Mouse (Mus musculus) neural tube, embryonic 15.5 days (tissue): Measurements from ENCODE around the gene Ndufs1. TPM values are rescaled to one million over a fixed set of nuclear protein-coding genes. Genes with fewer than 3 reads are reported as not detected.
A peak's percentile ranks its signal among the peaks of the same experiment; 100 is the strongest.
"Not testable (repeated sequence)": the region's sequence is repeated elsewhere in the genome, so short reads cannot be mapped to it uniquely, and the experiment has no call there.

Source experiments
- ATAC-seq: fragments of 200-750 bp; cut with Nextera tagmentation; 2 replicates; pipeline ENCODE4 v1.8.0; 2017; ENCODE audit warnings: mild to moderate bottlenecking, moderate TSS enrichment, moderate library complexity; ENCODE audit not compliant: low FRiP score
- H3K27ac ChIP-seq: fragments of 300-500 bp; sonication (generic); replicated peaks from 2 replicates; pipeline ENCODE4 v1.5.1; 2015; ENCODE audit warnings: mild to moderate bottlenecking, inconsistent platforms
- H3K27me3 ChIP-seq: fragments of 300-500 bp; sonication (generic); replicated peaks from 2 replicates; pipeline ENCODE4 v1.6.1; 2015; ENCODE audit warnings: inconsistent platforms
- H3K36me3 ChIP-seq: fragments of 300-500 bp; sonication (generic); 2 replicates; pipeline ENCODE4 v1.6.1; 2015; ENCODE audit warnings: inconsistent platforms
- H3K4me1 ChIP-seq: fragments of 300-500 bp; sonication (generic); 2 replicates; pipeline ENCODE4 v1.6.1; 2015; ENCODE audit warnings: inconsistent platforms
- H3K4me2 ChIP-seq: fragments of 300-500 bp; sonication (generic); 2 replicates; pipeline ENCODE4 v1.6.1; 2015; ENCODE audit warnings: inconsistent platforms, mild to moderate bottlenecking, moderate library complexity
- H3K4me3 ChIP-seq: fragments of 300-500 bp; sonication (generic); replicated peaks from 2 replicates; pipeline ENCODE4 v1.5.1; 2015; ENCODE audit warnings: mild to moderate bottlenecking, inconsistent platforms
- H3K9ac ChIP-seq: fragments of 300-500 bp; sonication (generic); replicated peaks from 2 replicates; pipeline ENCODE4 v1.6.1; 2015; ENCODE audit warnings: mild to moderate bottlenecking, inconsistent platforms
- H3K9me3 ChIP-seq: fragments of 300-500 bp; sonication (generic); replicated peaks from 2 replicates; pipeline ENCODE4 v1.6.1; 2016; ENCODE audit warnings: inconsistent platforms
- WGBS: fragments of 180-500 bp; shearing (Covaris S2); methylation state at CpG from one replicate; pipeline ENCODE4 v1.1.7; 2015; ENCODE audit warnings: mixed read lengths; 5-methylcytosine and 5-hydroxymethylcytosine counted together
- polyA plus RNA-seq: library from polyadenylated mRNA; unstranded; fragments of >200 nt; fragmentation: Nextera tagmentation; extraction: Ambion mirVana; gene quantifications from 2 replicates; pipeline ENCODE4 v1.2.1, GENCODE M21; 2015

Ndufs1 gene
- polyA plus RNA-seq, 1 experiment from 2014 or later: 161 TPM

GRCm38 (mm10) chr1:63203471-63203870 is 26.8 kb upstream of the Ndufs1 start:
- 71% methylated on average over 1 of the region's 1 CpGs for WGBS
- Histone ChIP-seq H3K4me2 (no peak overlapping the region), H3K4me3 (no peak overlapping the region), H3K9ac (no peak overlapping the region), H3K36me3 (no peaks in the 10 kb centered on the region), H3K9me3 (no peaks in the 10 kb centered on the region), H3K27me3 (no peaks in the 10 kb centered on the region), H3K27ac (peak overlapping the region; percentile 76), H3K4me1 (peaks cover 13% of the 10 kb centered on the region)
- peak; percentile 69; the same call in 1 of the 2 replicates for ATAC-seq

GRCm38 (mm10) chr1:63201672-63202071 is 25.0 kb upstream of the Ndufs1 start:
- Histone ChIP-seq H3K4me3 (no peak overlapping the region), H3K27ac (no peak overlapping the region), H3K4me1 (peaks cover 13% of the 10 kb centered on the region), H3K9me3 (no peaks in the 10 kb centered on the region), H3K36me3 (no peaks in the 10 kb centered on the region), H3K9ac (no peak overlapping the region), H3K27me3 (no peaks in the 10 kb centered on the region), H3K4me2 (no peak overlapping the region)
- 68% methylated on average over 1 of the region's 1 CpGs for WGBS
- no peak for ATAC-seq

GRCm38 (mm10) chr1:63200322-63200721 is 23.7 kb upstream of the Ndufs1 start:
- H3K27ac ChIP-seq: no peak overlapping the region
- no peaks in the 10 kb centered on the region for H3K27me3 ChIP-seq
- H3K4me2 ChIP-seq: no peak overlapping the region
- H3K4me3 ChIP-seq: no peak overlapping the region
- no peaks in the 10 kb centered on the region for H3K36me3 ChIP-seq
- WGBS: 97% methylated on average over 18 of the region's 18 CpGs
- peaks cover 13% of the 10 kb centered on the region for H3K4me1 ChIP-seq
- H3K9ac ChIP-seq: no peak overlapping the region
- ATAC-seq: no peak
- no peaks in the 10 kb centered on the region for H3K9me3 ChIP-seq

GRCm38 (mm10) chr1:63199387-63199786 is 22.8 kb upstream of the Ndufs1 start:
- Histone ChIP-seq H3K4me3 (no peak overlapping the region), H3K36me3 (no peaks in the 10 kb centered on the region), H3K4me2 (no peak overlapping the region), H3K9ac (no peak overlapping the region), H3K27me3 (no peaks in the 10 kb centered on the region), H3K4me1 (peaks cover 10% of the 10 kb centered on the region), H3K27ac (no peak overlapping the region), H3K9me3 (no peaks in the 10 kb centered on the region)
- WGBS: 92% methylated on average over 6 of the region's 6 CpGs
- no peak for ATAC-seq

GRCm38 (mm10) chr1:63195848-63196512 is 19.3 kb upstream of the Ndufs1 start:
- Histone ChIP-seq H3K9me3 (no peaks in the 10 kb centered on the region), H3K27me3 (no peaks in the 10 kb centered on the region), H3K27ac (no peak overlapping the region), H3K4me3 (no peak overlapping the region), H3K9ac (no peak overlapping the region), H3K4me1 (no peaks in the 10 kb centered on the region), H3K4me2 (no peak overlapping the region), H3K36me3 (no peaks in the 10 kb centered on the region)
- ATAC-seq: no peak
- 74% methylated on average over 5 of the region's 5 CpGs for WGBS

GRCm38 (mm10) chr1:63192306-63193065 is 15.9 kb upstream of the Ndufs1 start:
- H3K4me2 ChIP-seq: no peak overlapping the region
- H3K27ac ChIP-seq: no peak overlapping the region
- H3K9ac ChIP-seq: no peak overlapping the region
- H3K27me3 ChIP-seq: no peaks in the 10 kb centered on the region
- no peak overlapping the region for H3K4me3 ChIP-seq
- no peaks in the 10 kb centered on the region for H3K9me3 ChIP-seq
- no peak for ATAC-seq
- no peaks in the 10 kb centered on the region for H3K36me3 ChIP-seq
- 90% methylated on average over 11 of the region's 11 CpGs for WGBS
- H3K4me1 ChIP-seq: peaks cover 2% of the 10 kb centered on the region; the same call in 1 of the 2 replicates

GRCm38 (mm10) chr1:63190851-63191250 is 14.2 kb upstream of the Ndufs1 start:
- ATAC-seq: no peak
- no peak overlapping the region for H3K4me2 ChIP-seq
- 64% methylated on average over 8 of the region's 8 CpGs for WGBS

GRCm38 (mm10) chr1:63188536-63188935 is 11.9 kb upstream of the Ndufs1 start:
- Histone ChIP-seq H3K4me1 (peaks cover 2% of the 10 kb centered on the region; the same call in 1 of the 2 replicates), H3K27ac (no peak overlapping the region), H3K4me2 (no peak overlapping the region), H3K9ac (no peak overlapping the region), H3K27me3 (no peaks in the 10 kb centered on the region), H3K36me3 (peaks cover under 1% of the 10 kb centered on the region; the same call in 1 of the 2 replicates), H3K4me3 (no peak overlapping the region), H3K9me3 (no peaks in the 10 kb centered on the region)
- WGBS: 97% methylated on average over 3 of the region's 3 CpGs
- ATAC-seq: no peak

More at GRCm38 (mm10) chr1:63190851-63191250, 14.2 kb upstream of the Ndufs1 start:
- Histone ChIP-seq H3K4me1 (peaks cover 2% of the 10 kb centered on the region; the same call in 1 of the 2 replicates), H3K9me3 (no peaks in the 10 kb centered on the region), H3K27ac (no peak overlapping the region), H3K27me3 (no peaks in the 10 kb centered on the region), H3K4me3 (no peak overlapping the region), H3K36me3 (no peaks in the 10 kb centered on the region), H3K9ac (no peak overlapping the region)

- not testable (repeated sequence) for H3K9ac ChIP-seq, ATAC-seq, H3K4me2 ChIP-seq, H3K36me3 ChIP-seq, H3K4me1 ChIP-seq, H3K9me3 ChIP-seq, H3K27me3 ChIP-seq, H3K4me3 ChIP-seq, H3K27ac ChIP-seq
- 95% methylated on average over 6 of the region's 6 CpGs for WGBS
Measured at GRCm38 (mm10) chr1:63185430-63185829, 8.8 kb upstream of the Ndufs1 start.

- ATAC-seq: no peak
- 0 out of 2 replicates have a peak overlapping the region, but pooled peaks have one; percentile 2 for H3K27ac ChIP-seq
- H3K4me1 ChIP-seq: peaks cover 11% of the 10 kb centered on the region
- no peak overlapping the region for H3K4me2 ChIP-seq
- H3K36me3 ChIP-seq: peaks cover 20% of the 10 kb centered on the region
- 62% methylated on average over 10 of the region's 10 CpGs for WGBS
- no peak overlapping the region for H3K4me3 ChIP-seq
- H3K9ac ChIP-seq: no peak overlapping the region
- H3K27me3 ChIP-seq: no peaks in the 10 kb centered on the region
- no peaks in the 10 kb centered on the region for H3K9me3 ChIP-seq
Measured at GRCm38 (mm10) chr1:63182636-63183270, 6.1 kb upstream of the Ndufs1 start.

GRCm38 (mm10) chr1:63182212-63182611 is 5.6 kb upstream of the Ndufs1 start:
- WGBS: 81% methylated on average over 5 of the region's 5 CpGs
- H3K9me3 ChIP-seq: no peaks in the 10 kb centered on the region
- no peaks in the 10 kb centered on the region for H3K27me3 ChIP-seq
- no peak overlapping the region for H3K27ac ChIP-seq
- no peak overlapping the region for H3K4me3 ChIP-seq
- no peak overlapping the region for H3K9ac ChIP-seq
- 0 out of 2 replicates have a peak, but pooled peaks have one; percentile 42 for ATAC-seq
- peaks cover 20% of the 10 kb centered on the region for H3K36me3 ChIP-seq
- H3K4me1 ChIP-seq: peaks cover 16% of the 10 kb centered on the region
- no peak overlapping the region for H3K4me2 ChIP-seq
